Mouse (Mus musculus): ENCODE results near the gene Ak2.

GRCm38 (mm10) chr4:128962926-128963290, 28.9 kb upstream of the Ak2 start:
- no peak for TF ChIP-seq TAL1 (IDR thresholded peaks at IDR 0.05; ENCODE audit: low read length)
- no peak for TF ChIP-seq GATA1 (IDR thresholded peaks at IDR 0.05; ENCODE audit: low read length)
